Mouse (Mus musculus): ENCODE data around the gene Grin2d.

The Grin2d gene

DNA sequence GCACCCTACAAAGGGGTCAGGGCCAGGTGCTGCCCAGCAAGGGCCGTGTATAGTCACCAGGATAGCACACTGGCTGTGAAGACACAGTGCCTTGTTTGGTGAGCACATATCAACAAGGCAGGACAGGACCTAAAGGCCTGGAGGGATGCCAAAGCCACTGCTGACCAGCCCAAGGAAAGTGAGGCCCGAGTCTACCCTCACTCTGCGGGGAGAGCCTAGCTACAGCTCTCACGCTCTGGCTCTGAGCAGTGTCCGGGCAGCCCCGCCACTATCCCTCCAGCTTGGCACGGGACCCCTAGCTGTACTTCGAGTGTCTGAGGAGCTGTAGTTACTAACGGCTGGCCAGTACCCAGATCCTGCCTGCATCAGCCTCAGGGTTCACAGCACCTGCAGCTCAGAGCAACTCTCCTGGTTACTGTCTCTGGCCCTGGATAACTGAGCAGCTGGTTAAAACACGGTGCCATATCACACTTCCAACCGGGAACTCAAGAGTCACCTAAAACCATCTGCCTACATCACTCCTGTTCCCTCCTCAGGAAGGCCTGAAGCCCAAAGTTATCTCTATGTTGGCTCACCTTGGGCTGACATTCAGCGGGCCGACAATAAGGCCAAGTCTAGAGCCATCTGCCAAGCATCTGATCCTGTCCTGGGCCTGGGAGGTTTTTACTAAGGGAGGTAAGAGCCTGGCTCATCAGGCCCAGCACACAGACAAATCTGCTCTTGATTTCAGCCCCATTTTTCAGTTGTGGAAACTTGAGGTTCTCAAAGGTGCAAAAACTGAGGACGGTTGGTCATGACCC lies 68.7 kb downstream of the Grin2d start:
- no peak for DNase-seq (ENCODE audit: low read depth, low spot score)

DNA sequence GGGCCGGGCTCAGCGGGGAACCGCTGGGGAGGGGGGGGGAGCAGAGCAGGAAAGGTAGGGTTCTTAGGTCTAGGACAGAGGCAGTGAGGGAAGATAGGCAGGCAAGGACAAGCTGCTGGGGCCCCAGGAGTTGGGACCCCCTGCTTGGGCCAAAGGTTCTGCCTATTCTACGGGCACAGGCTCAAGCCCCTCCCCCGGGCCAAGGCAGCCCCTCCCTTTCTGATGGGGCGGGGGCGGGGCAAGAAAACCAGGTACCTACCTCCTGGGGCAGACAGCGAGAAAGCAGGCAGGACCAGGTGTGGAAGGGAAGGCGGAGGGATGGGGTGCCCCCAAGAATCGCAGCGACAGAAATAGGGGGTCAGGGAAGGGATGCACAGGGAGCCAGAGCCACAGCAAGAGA lies 69.7 kb downstream of the Grin2d start:
- DNase-seq (ENCODE audit: low read depth, low spot score), result no peak

DNA sequence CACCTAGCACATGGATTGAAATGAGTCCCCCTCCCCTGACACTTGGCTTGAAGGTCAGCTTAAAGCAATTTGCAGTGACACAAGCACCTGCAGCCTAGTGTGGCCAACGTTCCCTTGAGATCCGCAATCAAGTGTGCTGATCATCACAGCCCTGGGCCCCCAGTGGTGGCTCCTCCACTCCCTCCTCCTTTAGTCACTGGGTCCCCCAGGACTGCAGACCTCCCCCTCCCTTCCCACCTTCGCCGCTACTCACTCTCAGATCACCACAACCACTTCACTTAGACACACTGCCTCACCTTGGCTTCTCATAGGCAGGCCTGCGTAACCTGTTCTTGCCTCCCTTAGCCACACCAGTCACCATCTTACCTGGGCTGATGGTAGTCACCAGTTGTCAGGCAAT lies 72.2 kb downstream of the Grin2d start:
- no peak for DNase-seq (ENCODE audit: low read depth, low spot score)

DNA sequence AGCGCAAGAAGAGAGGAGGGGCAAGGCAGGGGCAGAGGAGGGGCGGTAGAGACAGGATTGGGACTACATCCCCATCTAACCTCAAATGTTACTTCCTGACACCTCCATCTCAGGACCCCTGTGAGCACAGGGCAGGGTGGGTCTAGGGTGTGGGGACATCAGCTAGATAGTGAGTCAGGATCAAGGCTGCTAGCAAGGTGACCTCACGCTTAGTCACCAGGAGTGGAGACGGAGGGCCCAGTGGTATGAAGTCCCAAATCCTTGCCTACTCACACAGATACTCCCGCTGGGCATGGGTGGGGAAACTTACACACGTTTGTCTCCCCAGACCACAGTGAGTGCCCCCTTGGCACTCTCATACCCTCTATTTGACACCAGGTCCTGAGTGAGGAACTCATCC lies 75.6 kb downstream of the Grin2d start:
- DNase-seq (ENCODE audit: low read depth, low spot score), result no peak

DNA sequence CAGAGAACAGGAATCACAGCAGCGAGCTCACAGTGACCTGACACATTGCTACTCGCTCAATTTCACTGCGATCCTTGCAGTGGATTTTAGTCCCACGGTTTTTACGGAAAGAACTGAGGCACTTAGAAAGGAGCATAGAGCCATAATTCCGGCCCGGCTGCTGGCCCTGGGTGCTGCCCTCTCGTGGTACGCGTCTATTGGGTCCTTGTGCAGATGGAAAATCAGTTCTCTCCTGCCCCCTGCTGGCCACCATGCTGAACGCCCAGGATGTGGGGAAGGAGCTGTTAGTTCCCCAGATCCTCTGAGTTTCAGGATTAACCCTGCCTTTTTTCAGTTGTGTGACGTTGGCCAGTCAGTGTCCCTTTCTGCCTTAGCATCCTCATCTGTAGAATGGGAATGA lies 76.8 kb downstream of the Grin2d start:
- DNase-seq (ENCODE audit: low read depth, low spot score), result peak; percentile 79

DNA sequence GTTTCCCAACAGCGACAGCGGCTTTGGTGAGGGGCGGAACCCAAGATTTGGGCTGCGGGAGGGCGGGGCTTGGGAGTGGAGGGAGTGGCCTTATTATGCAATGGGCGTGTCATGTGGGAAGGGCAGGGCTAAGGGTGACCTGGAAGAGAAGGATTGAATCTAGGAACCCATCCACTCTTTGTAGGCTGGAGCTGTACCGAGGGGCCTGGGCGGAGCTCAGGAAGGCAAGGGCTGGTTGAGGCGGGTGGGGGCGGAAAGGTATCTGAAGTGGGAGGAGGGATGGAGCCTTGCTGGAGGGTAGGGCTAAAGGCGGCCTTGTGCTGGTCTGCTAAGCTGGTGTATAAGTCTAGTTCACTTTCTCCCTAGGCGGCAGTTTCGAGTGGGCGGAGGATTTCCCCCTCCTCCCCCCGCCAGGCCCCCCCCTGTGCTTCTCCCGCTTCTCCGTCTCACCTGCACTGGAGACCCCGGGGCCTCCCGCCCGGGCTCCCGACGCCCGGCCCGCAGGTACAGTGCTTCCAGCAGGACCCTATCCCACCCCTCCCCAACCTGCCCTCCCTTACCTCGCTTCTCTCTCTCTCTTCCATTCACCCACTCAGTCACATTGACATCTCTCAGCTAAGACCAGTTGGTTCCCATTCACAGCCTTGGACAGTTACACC lies 77.5 kb downstream of the Grin2d start:
- no peak for DNase-seq (ENCODE audit: low read depth, low spot score)

DNA sequence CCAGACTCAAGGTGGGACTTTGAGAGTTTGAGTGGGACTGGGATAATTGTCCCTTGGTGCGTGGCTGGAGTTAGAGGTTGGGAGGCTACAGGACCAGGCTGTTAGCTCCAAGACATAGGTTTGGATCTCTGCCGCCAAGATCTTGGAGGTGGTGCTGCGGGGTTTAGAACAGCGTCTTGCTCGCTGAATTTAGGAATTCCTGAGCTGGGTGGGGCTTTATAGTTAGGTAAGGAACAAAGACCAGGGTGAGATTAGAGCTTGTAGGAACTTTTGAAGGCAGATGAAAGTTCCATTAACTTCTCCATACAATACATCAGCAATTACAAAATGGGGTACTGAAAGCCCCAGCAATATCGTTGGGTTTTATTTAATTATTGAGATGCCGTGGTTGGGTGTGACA lies 78.2 kb downstream of the Grin2d start:
- no peak for DNase-seq (ENCODE audit: low read depth, low spot score)

DNA sequence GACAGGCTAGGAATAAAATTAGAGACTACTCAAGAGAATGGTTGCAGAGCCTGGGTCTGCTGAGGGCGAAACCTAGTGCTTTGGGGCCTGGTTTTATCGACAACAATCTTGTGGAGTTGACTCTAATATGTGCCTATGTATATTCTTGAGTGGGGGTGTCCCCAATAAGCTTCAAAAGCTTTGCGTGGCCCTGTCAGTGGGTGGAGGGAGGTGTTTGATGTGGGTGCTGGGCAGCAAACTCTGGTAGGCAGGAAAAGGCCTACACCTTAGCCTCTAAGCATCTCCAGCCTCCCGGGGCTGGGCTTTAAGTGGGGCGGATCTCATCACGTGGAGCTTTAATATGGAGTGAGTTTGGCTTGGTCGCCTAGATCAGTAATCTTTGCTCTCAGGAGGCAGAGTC lies 79.2 kb downstream of the Grin2d start:
- no peak for DNase-seq (ENCODE audit: low read depth, low spot score)

DNA sequence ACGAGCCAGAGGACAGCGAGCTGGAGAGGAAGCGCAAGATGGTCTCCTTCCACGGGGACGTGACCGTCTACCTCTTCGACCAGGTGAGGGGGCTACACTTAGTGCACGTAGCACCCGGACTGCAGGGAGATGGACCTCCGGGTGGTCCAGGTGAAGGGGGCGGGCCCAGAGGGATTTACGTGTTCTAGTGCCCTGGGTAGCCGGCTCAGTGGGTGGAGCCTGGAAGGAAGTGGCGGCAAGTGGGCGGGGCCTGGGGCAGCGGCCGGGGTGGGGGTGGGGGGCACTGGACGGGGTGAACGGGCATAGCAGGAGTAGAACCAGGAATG lies 79.7 kb downstream of the Grin2d start:
- DNase-seq (ENCODE audit: low read depth, low spot score), result no peak

DNA sequence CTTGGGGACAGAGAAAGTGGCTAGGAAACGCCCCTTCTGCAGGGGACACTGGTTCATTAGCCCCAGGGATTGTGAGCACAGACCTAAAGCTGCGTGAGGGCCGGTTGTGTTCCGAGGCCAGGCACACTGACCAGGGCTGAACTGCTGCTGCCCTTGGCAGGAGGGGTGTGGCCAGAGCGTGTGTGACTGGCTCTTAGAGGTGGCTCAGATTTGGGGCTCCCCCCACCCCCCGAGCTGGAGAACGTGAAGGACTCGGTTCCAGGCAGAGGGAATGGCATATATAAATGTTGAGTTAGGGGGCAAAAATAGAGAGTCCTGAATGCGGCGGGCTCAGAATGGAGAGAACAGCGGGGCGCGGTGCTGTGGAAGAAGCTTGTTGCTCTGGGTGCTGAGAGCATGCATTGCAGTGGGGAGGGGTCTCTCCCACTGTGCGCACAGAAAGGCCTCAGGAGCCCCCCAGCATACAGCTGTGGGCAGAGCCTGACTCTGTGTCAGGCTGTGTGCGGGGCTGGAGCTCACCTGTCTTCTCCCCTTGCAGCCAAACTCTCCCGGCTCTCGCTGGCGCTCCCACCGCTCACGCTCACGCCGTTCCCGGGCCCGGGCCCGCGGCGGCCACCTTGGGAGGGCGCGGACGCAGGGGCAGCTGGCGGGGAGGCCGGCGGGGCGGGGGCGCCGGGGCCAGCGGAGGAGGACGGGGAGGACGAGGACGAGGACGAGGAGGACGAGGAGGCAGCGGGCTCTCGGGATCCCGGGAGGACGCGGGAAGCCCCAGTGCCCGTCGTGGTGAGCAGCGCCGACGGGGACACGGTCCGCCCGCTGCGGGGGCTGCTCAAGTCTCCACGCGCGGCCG lies 80.3 kb downstream of the Grin2d start:
- DNase-seq (ENCODE audit: low read depth, low spot score), result no peak

DNA sequence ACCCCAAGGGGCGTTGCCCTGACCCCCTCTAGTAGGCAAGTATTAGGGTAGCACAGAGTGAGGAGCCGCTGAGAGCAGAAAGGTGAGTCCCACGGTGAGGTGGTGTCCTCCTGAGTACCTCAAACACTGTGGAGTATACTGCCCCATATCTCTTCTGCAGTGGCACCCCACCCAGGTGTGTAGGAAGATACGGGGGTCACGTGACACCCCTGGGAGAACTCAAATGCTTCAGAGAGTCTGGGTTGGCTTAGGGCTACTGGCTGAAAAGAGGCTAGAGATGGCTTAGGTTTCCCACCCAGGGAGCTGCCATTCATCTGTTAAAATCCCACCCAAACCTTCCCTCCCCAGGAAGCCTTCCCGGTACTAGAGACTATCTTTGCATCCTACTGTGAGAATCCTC lies 81.2 kb downstream of the Grin2d start:
- DNase-seq (ENCODE audit: low read depth, low spot score), result no peak

DNA sequence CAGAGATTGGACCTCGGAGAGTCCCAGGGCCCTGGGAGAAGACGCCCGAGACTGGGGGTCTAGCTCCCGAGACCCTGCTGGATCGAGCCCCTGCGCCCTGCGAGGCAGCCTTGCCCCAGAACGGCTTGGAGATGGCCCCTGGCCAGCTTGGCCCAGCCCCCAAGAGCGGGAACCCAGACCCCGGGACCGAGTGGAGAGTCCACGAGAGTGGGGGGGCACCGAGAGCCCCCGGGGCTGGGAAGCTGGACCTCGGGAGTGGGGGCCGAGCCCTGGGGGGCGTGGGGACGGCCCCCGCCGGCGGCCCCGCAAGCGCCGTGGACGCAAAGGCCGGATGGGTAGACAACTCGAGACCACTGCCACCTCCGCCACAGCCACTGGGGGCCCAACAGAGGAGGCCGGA lies 83.2 kb downstream of the Grin2d start:
- DNase-seq (ENCODE audit: low read depth, low spot score), result no peak

DNA sequence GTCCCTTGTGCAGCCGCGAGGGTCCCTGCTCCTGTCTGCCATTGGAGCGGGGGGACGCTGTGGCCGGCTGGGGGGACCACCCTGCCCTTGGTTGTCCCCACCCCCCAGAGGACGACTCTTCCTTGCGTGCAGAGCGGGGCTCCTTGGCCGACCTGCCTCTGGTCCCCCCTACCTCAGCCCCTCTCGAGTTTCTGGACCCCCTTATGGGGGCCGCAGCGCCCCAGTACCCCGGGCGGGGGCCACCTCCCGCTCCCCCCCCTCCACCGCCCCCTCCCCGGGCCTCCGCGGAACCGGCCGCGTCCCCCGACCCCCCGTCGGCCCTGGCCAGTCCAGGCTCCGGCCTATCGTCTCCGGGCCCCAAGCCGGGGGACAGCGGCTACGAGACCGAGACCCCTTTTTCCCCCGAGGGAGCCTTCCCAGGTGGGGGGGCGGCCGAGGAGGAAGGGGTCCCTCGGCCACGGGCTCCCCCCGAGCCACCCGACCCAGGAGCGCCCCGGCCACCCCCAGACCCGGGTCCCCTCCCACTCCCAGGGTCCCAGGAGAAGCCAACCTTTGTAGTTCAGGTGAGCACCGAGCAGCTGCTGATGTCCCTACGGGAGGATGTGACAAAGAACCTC lies 84.1 kb downstream of the Grin2d start:
- no peak for DNase-seq (ENCODE audit: low read depth, low spot score)

DNA sequence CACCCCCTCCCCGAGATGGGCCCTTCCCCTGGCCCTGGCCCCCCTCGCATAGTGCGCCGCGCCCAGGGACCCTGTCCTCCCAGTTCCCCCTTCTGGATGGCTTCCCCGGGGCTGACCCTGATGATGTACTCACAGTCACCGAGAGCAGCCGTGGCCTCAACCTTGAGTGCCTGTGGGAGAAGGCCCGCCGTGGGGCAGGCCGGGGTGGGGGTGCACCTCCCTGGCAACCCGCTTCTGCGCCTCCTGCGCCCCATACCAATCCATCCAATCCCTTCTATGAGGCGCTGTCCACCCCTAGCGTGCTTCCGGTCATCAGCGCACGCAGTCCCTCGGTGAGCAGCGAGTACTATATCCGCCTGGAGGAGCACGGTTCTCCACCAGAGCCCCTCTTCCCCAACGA lies 84.9 kb downstream of the Grin2d start:
- no peak for DNase-seq (ENCODE audit: low read depth, low spot score)

DNA sequence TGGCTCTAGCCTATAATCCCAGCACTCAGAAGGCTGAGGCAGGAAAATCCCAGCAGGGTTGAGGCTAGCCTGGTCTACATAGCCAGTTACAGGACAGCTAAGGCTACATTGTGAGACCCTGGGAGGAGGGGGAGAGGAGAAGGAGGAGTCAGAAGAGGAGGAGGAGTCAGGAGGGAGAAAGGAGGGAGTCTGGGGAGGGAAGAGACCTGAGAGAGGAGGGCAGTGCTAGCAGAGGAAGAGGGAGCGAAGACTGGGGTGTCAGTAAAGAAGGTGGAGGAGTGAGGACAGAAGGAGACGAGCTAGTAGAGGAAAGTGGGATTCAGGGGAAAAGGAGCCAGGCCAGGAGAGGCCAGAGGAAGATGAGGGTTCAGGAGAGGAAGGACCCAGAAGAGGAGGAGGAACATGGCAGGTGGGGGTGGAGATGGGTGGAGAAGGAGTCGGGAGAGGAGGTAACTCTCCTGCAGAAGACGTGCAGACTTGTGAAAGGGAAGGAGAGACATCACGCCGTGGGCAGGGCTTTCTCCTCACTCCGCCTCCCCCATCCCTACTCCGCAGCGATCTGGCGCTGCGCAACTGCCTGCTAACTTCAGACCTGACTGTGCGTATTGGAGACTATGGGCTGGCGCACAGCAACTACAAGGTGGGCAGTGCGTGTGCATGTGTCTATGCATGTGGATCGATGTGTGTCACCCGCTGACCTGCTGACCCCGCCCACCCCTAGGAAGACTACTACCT lies 86.3 kb downstream of the Grin2d start:
- DNase-seq (ENCODE audit: low read depth, low spot score), result no peak

DNA sequence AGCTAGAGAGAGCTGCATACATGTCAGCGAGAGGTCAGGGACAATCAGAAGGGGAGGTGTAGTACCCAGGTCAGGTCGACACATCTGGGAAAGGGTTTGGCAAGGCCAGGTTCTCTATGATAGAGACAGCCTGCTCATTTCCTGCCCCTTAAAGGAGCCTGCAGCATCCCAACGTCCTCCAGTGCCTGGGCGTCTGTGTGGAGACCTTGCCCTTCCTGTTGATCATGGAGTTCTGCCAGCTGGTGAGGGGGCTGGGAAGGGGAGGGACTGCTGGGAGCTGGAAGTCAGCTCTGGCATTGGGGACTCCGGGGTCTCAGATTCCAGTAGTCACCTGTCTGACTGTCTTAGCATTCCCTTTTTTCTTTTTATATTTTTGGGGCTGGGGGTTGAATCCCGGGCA lies 87.5 kb downstream of the Grin2d start:
- DNase-seq (ENCODE audit: low read depth, low spot score), result no peak

DNA sequence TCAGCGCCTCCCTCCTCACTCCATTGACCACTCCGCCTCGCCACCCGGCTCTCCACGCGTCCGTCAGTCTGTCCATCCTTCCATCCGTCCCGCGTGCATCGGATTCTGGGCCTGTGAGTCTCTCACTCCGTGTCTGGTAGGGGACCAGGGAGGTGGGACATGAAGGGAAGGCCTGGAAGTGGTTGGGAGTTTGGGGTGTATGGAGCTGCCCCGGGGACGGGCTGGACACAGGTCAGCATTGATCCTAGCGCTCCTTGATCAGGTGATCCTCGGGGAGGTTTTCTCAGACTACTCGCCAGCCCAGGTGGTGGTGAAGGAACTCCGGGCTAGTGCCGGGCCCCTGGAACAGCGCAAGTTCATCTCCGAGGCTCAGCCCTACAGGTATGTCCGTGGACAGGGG lies 90.5 kb downstream of the Grin2d start:
- DNase-seq (ENCODE audit: low read depth, low spot score), result no peak

DNA sequence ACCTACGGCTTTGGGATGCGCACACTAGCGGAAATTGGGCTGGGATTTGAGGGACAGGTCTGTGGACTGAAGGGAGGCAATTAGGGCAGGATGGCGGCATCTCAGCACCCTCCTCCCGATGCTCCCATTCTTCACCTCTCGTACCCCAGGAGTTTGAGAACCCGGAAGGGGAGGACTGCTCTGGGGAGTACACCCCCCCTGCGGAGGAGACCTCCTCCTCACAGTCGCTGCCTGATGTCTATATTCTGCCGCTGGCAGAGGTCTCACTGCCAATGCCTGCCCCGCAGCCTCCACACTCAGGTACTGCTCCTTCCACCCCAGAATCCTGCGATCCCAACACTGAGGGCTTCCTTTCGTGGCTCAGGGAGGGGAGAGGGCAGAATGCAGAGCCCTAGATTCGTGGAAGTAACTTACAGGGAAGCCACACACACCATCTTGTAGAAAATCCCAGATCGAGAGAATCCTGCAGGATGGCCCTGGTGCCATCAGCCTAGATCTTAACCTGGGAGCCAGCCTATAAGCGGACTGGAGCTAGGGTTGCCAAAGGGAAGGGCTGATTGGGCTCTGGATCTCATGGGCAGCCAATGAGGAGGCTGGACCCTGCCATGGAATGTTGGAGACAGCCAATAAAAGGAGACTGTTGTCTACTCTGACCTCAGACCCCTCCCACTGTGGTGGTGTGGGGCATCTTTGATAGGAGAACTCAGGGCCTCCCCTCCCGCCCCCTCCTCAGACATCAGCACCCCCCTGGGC lies 91.3 kb downstream of the Grin2d start:
- peak; percentile 18 for DNase-seq (ENCODE audit: low read depth, low spot score)

DNA sequence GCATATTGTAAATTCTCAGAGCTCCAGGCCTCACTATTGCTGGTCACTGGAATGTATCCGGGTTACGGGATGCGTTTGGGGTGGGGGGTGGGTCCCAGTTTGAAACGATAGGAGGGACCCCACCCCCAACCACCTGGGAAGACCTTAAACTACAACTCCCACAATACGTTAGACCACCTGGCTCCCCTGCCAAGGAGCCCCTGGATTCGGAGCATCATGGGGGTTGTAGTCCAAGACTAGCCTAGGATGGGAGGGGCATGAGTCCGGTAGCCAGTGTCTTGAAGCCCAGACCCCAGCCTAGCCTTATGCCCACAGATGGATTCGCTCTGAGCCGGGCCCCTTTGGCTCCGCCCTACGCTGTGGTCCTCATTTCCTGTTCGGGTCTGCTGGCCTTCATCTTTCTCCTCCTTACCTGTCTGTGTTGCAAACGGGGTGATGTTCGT lies 92.0 kb downstream of the Grin2d start:
- DNase-seq (ENCODE audit: low read depth, low spot score), result peak; percentile 51

DNA sequence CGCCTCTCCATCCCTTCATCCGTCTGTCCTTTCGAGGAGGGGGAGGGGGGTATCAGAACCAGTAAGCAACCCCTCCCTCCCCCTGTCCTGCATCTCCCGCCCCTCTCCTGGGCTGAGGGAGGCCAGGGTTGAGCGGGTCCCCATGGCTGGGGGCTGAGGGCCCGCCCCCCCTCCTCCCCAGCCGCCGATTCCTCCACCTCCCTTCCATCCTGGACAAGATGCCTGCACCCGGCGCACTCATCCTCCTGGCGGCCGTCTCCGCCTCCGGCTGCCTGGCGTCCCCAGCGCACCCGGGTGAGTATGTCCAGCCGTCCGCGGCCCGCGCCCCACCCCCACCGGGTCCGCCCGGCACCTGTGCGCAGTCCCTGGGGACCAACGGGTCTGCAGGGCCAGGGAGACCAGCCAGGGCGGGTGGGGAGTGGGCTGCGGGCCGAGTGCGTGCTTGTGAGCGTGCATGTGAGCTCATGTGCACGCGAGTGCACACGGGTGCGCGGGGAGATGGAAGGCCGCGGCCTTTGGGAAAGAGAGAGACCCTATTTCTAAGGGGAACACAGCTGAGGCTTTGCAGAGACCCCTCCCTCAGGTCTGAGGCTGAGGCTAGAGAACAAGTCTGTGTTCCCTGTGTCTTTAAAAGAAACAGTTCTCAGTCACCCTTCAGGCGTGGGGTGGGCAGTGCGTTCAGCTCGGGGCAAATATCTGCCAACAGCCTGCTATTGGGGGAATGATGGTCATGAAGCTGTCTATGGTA lies 92.6 kb downstream of the Grin2d start:
- no peak for DNase-seq (ENCODE audit: low read depth, low spot score)

All from brain, embryonic 18.5 days (tissue).